Mouse (Mus musculus) adrenal gland, adult 18-20 months (tissue): ENCODE results near the gene Crcp. TPM values are rescaled to one million over a fixed set of nuclear protein-coding genes. Genes with fewer than 3 reads are reported as not detected.
A peak's percentile ranks its signal among the peaks of the same experiment; 100 is the strongest.

Source experiments
- DNase-seq, 2 experiments: peaks; one replicate each; pipeline ENCODE4 v3.0.0; 2021 to 2022; ENCODE audit warnings: low spot score in 2 of 2
- total RNA-seq, 2 experiments: library from RNA; stranded (reverse); gene quantifications; 1 replicate in 1 of 2; 2 replicates in 1 of 2; pipeline ENCODE4 v1.2.3; 2021

Gene Crcp
- total RNA-seq, 2 experiments from 2014 or later: 26.0 to 40.2 TPM

GRCm38 (mm10) chr5:130088612-130089011 is 59.5 kb downstream of the Crcp start:
- DNase-seq: no peak

GRCm38 (mm10) chr5:130089177-130089576 is 60.1 kb downstream of the Crcp start:
- DNase-seq: no peak

- peak in 1 of 2 experiments; percentile 37 for DNase-seq
Measured at GRCm38 (mm10) chr5:130089626-130090393, 60.7 kb downstream of the Crcp start.

GRCm38 (mm10) chr5:130096754-130097153 is 67.7 kb downstream of the Crcp start:
- no peak for DNase-seq

GRCm38 (mm10) chr5:130097837-130098236 is 68.7 kb downstream of the Crcp start:
- no peak for DNase-seq

GRCm38 (mm10) chr5:130101724-130102123 is 72.6 kb downstream of the Crcp start:
- DNase-seq: no peak

GRCm38 (mm10) chr5:130109348-130109747 is 80.3 kb downstream of the Crcp start:
- no peak for DNase-seq

Other genes with a start within 250 kb of the Crcp start
- 10 to 100 TPM; 22.5 to 26.0 TPM for gene Psph, start 241.8 kb upstream of the Crcp start, total RNA-seq
- 10 to 100 TPM; 25.9 to 39.1 TPM for gene Sumf2, start 182.3 kb upstream of the Crcp start, total RNA-seq
- gene Chchd2, start 141.8 kb upstream of the Crcp start, total RNA-seq: 1,000 to 10,000 TPM; 1,056 to 1,163 TPM
- 1 to 10 TPM; 1.5 to 2.1 TPM for gene Zbed5, start 133.6 kb upstream of the Crcp start, total RNA-seq
- gene Phkg1, start 130.7 kb upstream of the Crcp start, total RNA-seq: 1 to 10 TPM; 1.2 to 4.7 TPM
- gene Nupr1l, start 120.8 kb upstream of the Crcp start, total RNA-seq: 1 to 10 TPM; 4.1 to 4.2 TPM
- gene Vkorc1l1, start 87.3 kb upstream of the Crcp start, total RNA-seq: 10 to 100 TPM; 27.7 to 33.9 TPM
- gene Gusb, start 26.2 kb upstream of the Crcp start, total RNA-seq: 10 to 100 TPM; 48.8 to 52.0 TPM
- gene Asl, start within 50 bp of the Crcp start, total RNA-seq: 100 to 1,000 TPM in 1 of 2 experiments, 10 to 100 TPM in 1; 80.6 to 121 TPM
- 10 to 100 TPM; 27.2 to 28.8 TPM for gene Tpst1, start 44.0 kb downstream of the Crcp start, total RNA-seq
- gene Kctd7, start 115.6 kb downstream of the Crcp start, total RNA-seq: 10 to 100 TPM in 1 of 2 experiments, 1 to 10 TPM in 1; 9.7 to 10.3 TPM
- gene Rabgef1, start 142.5 kb downstream of the Crcp start, total RNA-seq: 10 to 100 TPM; 34.7 to 58.1 TPM
- 10 to 100 TPM; 57.9 to 75.8 TPM for gene Tmem248, start 187.8 kb downstream of the Crcp start, total RNA-seq
- 100 to 1,000 TPM; 119 to 126 TPM for gene Sbds, start 226.2 kb downstream of the Crcp start, total RNA-seq
- gene Tyw1, start 226.3 kb downstream of the Crcp start, total RNA-seq: 10 to 100 TPM; 21.1 to 27.8 TPM